Mouse (Mus musculus) C2C12 (cell line): ENCODE results near the gene Herpud2. TPM values are rescaled to one million over a fixed set of nuclear protein-coding genes. Genes with fewer than 3 reads are reported as not detected.

Source experiments
- H3K27me3 ChIP-seq: one replicate; pipeline ENCODE4 v1.6.1; 2011; ENCODE audit not compliant: control insufficient read depth, insufficient read depth, insufficient read length
- H3K36me3 ChIP-seq: one replicate; pipeline ENCODE4 v1.6.1; 2011; ENCODE audit not compliant: control insufficient read depth, insufficient read depth
- H3K4me3 ChIP-seq: one replicate; pipeline ENCODE4 v1.5.1; 2011; ENCODE audit warnings: mild to moderate bottlenecking, control low read depth; ENCODE audit not compliant: poor library complexity, insufficient read depth, severe bottlenecking
- H3K79me2 ChIP-seq: one replicate; pipeline ENCODE4 v1.6.1; 2011; ENCODE audit not compliant: control insufficient read depth, insufficient read depth
- H3K79me3 ChIP-seq: one replicate; pipeline ENCODE4 v1.6.1; 2011; ENCODE audit warnings: low read depth, control low read depth
- H3ac ChIP-seq: one replicate; pipeline ENCODE3; 2011; ENCODE audit warnings: low read depth; ENCODE audit not compliant: control insufficient read depth, insufficient read length
- CEBPB ChIP-seq: IDR thresholded peaks from one replicate; pipeline ENCODE4 v1.6.1; 2011; ENCODE audit warnings: low read depth, mild to moderate bottlenecking, control low read depth, moderate library complexity
- CTCF ChIP-seq: IDR thresholded peaks from one replicate; pipeline ENCODE4 v1.5.1; 2011; ENCODE audit not compliant: control insufficient read depth, insufficient read depth, insufficient read length
- FOSL1 ChIP-seq: IDR thresholded peaks from one replicate; pipeline ENCODE4 v1.8.0; 2011; ENCODE audit warnings: mild to moderate bottlenecking, low read length; ENCODE audit not compliant: poor library complexity, insufficient read depth, severe bottlenecking
- MAX ChIP-seq: IDR thresholded peaks from one replicate; pipeline ENCODE4 v1.6.1; 2011; ENCODE audit warnings: mild to moderate bottlenecking, control low read depth
- MYOD1 ChIP-seq: IDR thresholded peaks from one replicate; pipeline ENCODE4 v1.6.1; 2011; ENCODE audit warnings: low read depth; ENCODE audit not compliant: control insufficient read depth, insufficient read length
- MYOG ChIP-seq: IDR thresholded peaks from one replicate; pipeline ENCODE4 v1.6.1; 2011; ENCODE audit not compliant: control insufficient read depth, insufficient read length; ENCODE audit errors: extremely low read depth
- USF1 ChIP-seq: IDR thresholded peaks from one replicate; pipeline ENCODE4 v1.6.1; 2011; ENCODE audit warnings: low read depth, mild to moderate bottlenecking, control low read depth, moderate library complexity
- polyA plus RNA-seq: library from polyadenylated mRNA; unstranded; fragments of >200 nt; fragmentation: generic; extraction: Trizol; gene quantifications from one replicate; pipeline ENCODE4 v1.2.1, GENCODE M21; 2012; ENCODE audit warnings: missing spikeins

Herpud2 gene
- polyA plus RNA-seq, 1 experiment = 8.9 TPM

- TF ChIP-seq CEBPB (no peak), MAX (no peak), MYOG (no peak), MYOD1 (no peak), FOSL1 (no peak), CTCF (no peak), USF1 (no peak)
- no peaks in the 10 kb centered on the region for H3K79me2 ChIP-seq
- H3K79me3 ChIP-seq = no peaks in the 10 kb centered on the region
- no peak overlapping the region for H3K4me3 ChIP-seq
- no peaks in the 10 kb centered on the region for H3K27me3 ChIP-seq
- H3ac ChIP-seq = no peak overlapping the region
- no peaks in the 10 kb centered on the region for H3K36me3 ChIP-seq
These were observed 34.2 kb upstream of the Herpud2 start for GRCm38 (mm10) chr9:25185854-25186253.

GRCm38 (mm10) chr9:25184606-25185005 lies 33.0 kb upstream of the Herpud2 start:
- TF ChIP-seq USF1 = no peak
- no peak for TF ChIP-seq MYOD1
- TF ChIP-seq MYOG = no peak
- TF ChIP-seq MAX = no peak
- no peak for TF ChIP-seq CTCF
- TF ChIP-seq FOSL1 = no peak
- H3K79me3 ChIP-seq = no peaks in the 10 kb centered on the region
- H3K27me3 ChIP-seq = no peaks in the 10 kb centered on the region
- H3K36me3 ChIP-seq = no peaks in the 10 kb centered on the region
- no peak overlapping the region for H3K4me3 ChIP-seq
- no peaks in the 10 kb centered on the region for H3K79me2 ChIP-seq
- H3ac ChIP-seq = no peak overlapping the region

- H3K27me3 ChIP-seq = no peaks in the 10 kb centered on the region
- H3K79me3 ChIP-seq = no peaks in the 10 kb centered on the region
- TF ChIP-seq USF1 = no peak
- TF ChIP-seq CEBPB = no peak
- no peak for TF ChIP-seq FOSL1
- TF ChIP-seq MAX = no peak
- no peak for TF ChIP-seq MYOG
- TF ChIP-seq CTCF = no peak
- TF ChIP-seq MYOD1 = no peak
- no peak overlapping the region for H3K4me3 ChIP-seq
- H3K79me2 ChIP-seq = no peaks in the 10 kb centered on the region
- no peak overlapping the region for H3ac ChIP-seq
- no peaks in the 10 kb centered on the region for H3K36me3 ChIP-seq
These were observed 26.4 kb upstream of the Herpud2 start for GRCm38 (mm10) chr9:25178066-25178465.

- Histone ChIP-seq H3K27me3 (no peaks in the 10 kb centered on the region), H3ac (no peak overlapping the region), H3K79me3 (no peaks in the 10 kb centered on the region), H3K4me3 (no peak overlapping the region), H3K36me3 (no peaks in the 10 kb centered on the region), H3K79me2 (no peaks in the 10 kb centered on the region)
- TF ChIP-seq FOSL1 (no peak), MYOD1 (no peak), CEBPB (no peak), USF1 (no peak)
These were observed 25.6 kb upstream of the Herpud2 start for GRCm38 (mm10) chr9:25177201-25177600.

GRCm38 (mm10) chr9:25176562-25176961 lies 24.9 kb upstream of the Herpud2 start:
- Histone ChIP-seq H3K4me3 (no peak overlapping the region), H3K79me2 (no peaks in the 10 kb centered on the region), H3K27me3 (no peaks in the 10 kb centered on the region), H3K36me3 (no peaks in the 10 kb centered on the region), H3K79me3 (no peaks in the 10 kb centered on the region), H3ac (no peak overlapping the region)
- TF ChIP-seq FOSL1 = no peak
- TF ChIP-seq MYOG = no peak
- no peak for TF ChIP-seq CEBPB
- TF ChIP-seq MYOD1 = no peak
- TF ChIP-seq CTCF = no peak
- TF ChIP-seq USF1 = no peak
- no peak for TF ChIP-seq MAX

- H3ac ChIP-seq = no peak overlapping the region
- H3K36me3 ChIP-seq = no peaks in the 10 kb centered on the region
- no peaks in the 10 kb centered on the region for H3K79me2 ChIP-seq
- no peaks in the 10 kb centered on the region for H3K27me3 ChIP-seq
- no peak for TF ChIP-seq MAX
- TF ChIP-seq USF1 = no peak
- TF ChIP-seq MYOG = no peak
- no peak for TF ChIP-seq CTCF
- TF ChIP-seq FOSL1 = no peak
- no peak for TF ChIP-seq MYOD1
- no peak for TF ChIP-seq CEBPB
- H3K4me3 ChIP-seq = no peak overlapping the region
- H3K79me3 ChIP-seq = no peaks in the 10 kb centered on the region
These were observed 24.4 kb upstream of the Herpud2 start for GRCm38 (mm10) chr9:25175978-25176377.
